Mouse (Mus musculus) heart, postnatal 4 days (tissue): ENCODE data around the gene Cdc42ep4. TPM values are rescaled to one million over a fixed set of nuclear protein-coding genes. Genes with fewer than 3 reads are reported as not detected.

ENCODE experiments used
- DNase-seq: peaks from one replicate; pipeline ENCODE4 v3.0.0; 2021
- total RNA-seq, 2 experiments: library from RNA; stranded (reverse); gene quantifications; 2 replicates each; pipeline ENCODE4 v1.2.3; 2021

The Cdc42ep4 gene
- total RNA-seq, 2 experiments from 2014 or later = 18.7 to 20.7 TPM

GRCm38 (mm10) chr11:113749749-113750351 lies 1.8 kb downstream of the Cdc42ep4 start:
- DNase-seq = no peak

GRCm38 (mm10) chr11:113748797-113749521 lies 2.7 kb downstream of the Cdc42ep4 start:
- peak; percentile 54 for DNase-seq

- DNase-seq = no peak
These were observed 3.8 kb downstream of the Cdc42ep4 start for GRCm38 (mm10) chr11:113747725-113748380.

- peak; percentile 45 for DNase-seq
These were observed 4.6 kb downstream of the Cdc42ep4 start for GRCm38 (mm10) chr11:113747056-113747455.

GRCm38 (mm10) chr11:113745961-113746360 lies 5.7 kb downstream of the Cdc42ep4 start:
- DNase-seq = no peak

GRCm38 (mm10) chr11:113742998-113743397 lies 8.7 kb downstream of the Cdc42ep4 start:
- no peak for DNase-seq

GRCm38 (mm10) chr11:113740100-113740499 lies 11.6 kb downstream of the Cdc42ep4 start:
- no peak for DNase-seq

- peak; percentile 68 for DNase-seq
These were observed 12.5 kb downstream of the Cdc42ep4 start for GRCm38 (mm10) chr11:113739213-113739612.

GRCm38 (mm10) chr11:113737912-113738311 lies 13.8 kb downstream of the Cdc42ep4 start:
- DNase-seq = no peak

- DNase-seq = no peak
These were observed 14.2 kb downstream of the Cdc42ep4 start for GRCm38 (mm10) chr11:113737553-113737854.

- DNase-seq = no peak
These were observed 14.7 kb downstream of the Cdc42ep4 start for GRCm38 (mm10) chr11:113736848-113737552.

- no peak for DNase-seq
These were observed 16.5 kb downstream of the Cdc42ep4 start for GRCm38 (mm10) chr11:113735151-113735550.

GRCm38 (mm10) chr11:113733631-113734364 lies 17.9 kb downstream of the Cdc42ep4 start:
- peak; percentile 48 for DNase-seq

GRCm38 (mm10) chr11:113731945-113732612 lies 19.6 kb downstream of the Cdc42ep4 start:
- no peak for DNase-seq

- no peak for DNase-seq
These were observed 20.8 kb downstream of the Cdc42ep4 start for GRCm38 (mm10) chr11:113730879-113731278.

- no peak for DNase-seq
These were observed 21.8 kb downstream of the Cdc42ep4 start for GRCm38 (mm10) chr11:113729917-113730316.

- no peak for DNase-seq
These were observed 22.4 kb downstream of the Cdc42ep4 start for GRCm38 (mm10) chr11:113729239-113729638.

- no peak for DNase-seq
These were observed 23.7 kb downstream of the Cdc42ep4 start for GRCm38 (mm10) chr11:113727992-113728391.

- no peak for DNase-seq
These were observed 24.4 kb downstream of the Cdc42ep4 start for GRCm38 (mm10) chr11:113726994-113727888.

- DNase-seq = peak; percentile 53
These were observed 26.2 kb downstream of the Cdc42ep4 start for GRCm38 (mm10) chr11:113725235-113726048.
